Mouse (Mus musculus) stomach, postnatal 0 days (tissue): ENCODE measurements at regions not wholly inside any gene's neighbourhood (a gene's known extent, or its start where the extent isn't known, plus 50 kb on each side); places are given as distances from the start of the nearest gene placed in this dataset.

Source experiments
- ATAC-seq: fragments of 200-750 bp; cut with Nextera tagmentation; 2 replicates; pipeline ENCODE4 v1.8.0; 2017; ENCODE audit not compliant: low FRiP score, low TSS enrichment
- DNase-seq: peaks from one replicate; pipeline ENCODE4 v3.0.0-alpha.2; 2016; ENCODE audit warnings: low spot score
- H3K27ac ChIP-seq: fragments of 300-500 bp; sonication (generic); replicated peaks from 2 replicates; pipeline ENCODE4 v1.5.1; 2014; ENCODE audit warnings: mild to moderate bottlenecking, control low read depth
- H3K27me3 ChIP-seq: fragments of 300-500 bp; sonication (generic); 2 replicates; pipeline ENCODE4 v1.6.1; 2014; ENCODE audit warnings: low read length; ENCODE audit not compliant: control insufficient read depth, insufficient read depth
- H3K36me3 ChIP-seq: fragments of 300-500 bp; sonication (generic); 2 replicates; pipeline ENCODE4 v1.6.1; 2014; ENCODE audit warnings: low read length, mixed read lengths; ENCODE audit not compliant: control insufficient read depth, insufficient read depth
- H3K4me1 ChIP-seq: fragments of 300-500 bp; sonication (generic); replicated peaks from 2 replicates; pipeline ENCODE4 v1.6.1; 2014; ENCODE audit warnings: antibody characterized with exemption; ENCODE audit not compliant: control insufficient read depth, insufficient read depth
- H3K4me2 ChIP-seq: fragments of 300-500 bp; sonication (generic); replicated peaks from 2 replicates; pipeline ENCODE4 v1.6.1; 2014; ENCODE audit warnings: low read depth, mild to moderate bottlenecking, control low read depth, moderate library complexity
- H3K4me3 ChIP-seq: fragments of 300-500 bp; sonication (generic); 2 replicates; pipeline ENCODE4 v1.5.1; 2014; ENCODE audit warnings: low read depth, low read length, control low read depth
- H3K9ac ChIP-seq: fragments of 300-500 bp; sonication (generic); 2 replicates; pipeline ENCODE4 v1.6.1; 2014; ENCODE audit warnings: mild to moderate bottlenecking, low read length, control low read depth, mixed read lengths
- H3K9me3 ChIP-seq: fragments of 300-500 bp; sonication (generic); 2 replicates; pipeline ENCODE4 v1.6.1; 2016; ENCODE audit warnings: low read length; ENCODE audit not compliant: control insufficient read depth
- CTCF ChIP-seq: IDR thresholded peaks from 2 replicates; pipeline ENCODE4 v1.5.1; 2016; ENCODE audit warnings: antibody characterized with exemption, low read depth, mild to moderate bottlenecking, moderate library complexity
- EP300 ChIP-seq: optimal IDR thresholded peaks from 2 replicates; pipeline ENCODE3; 2016; ENCODE audit warnings: antibody characterized with exemption
- WGBS: fragments of 180-500 bp; shearing (Covaris S2); extraction: QIAGEN DNeasy Blood & Tissue Kit; methylation state at CpG from one replicate; pipeline ENCODE4 v1.1.7; 2014; 5-methylcytosine and 5-hydroxymethylcytosine counted together

GRCm38 (mm10) chr17:85562510-85563266, 50.7 kb upstream of the Six3 start:
- no peak overlapping the region for H3K4me3 ChIP-seq
- DNase-seq: no peak
- TF ChIP-seq EP300 (no peak), CTCF (no peak)
- WGBS: 42% methylated on average over 17 of the region's 17 CpGs
- no peak for ATAC-seq
- no peaks in the 10 kb centered on the region for H3K9me3 ChIP-seq
- no peaks in the 10 kb centered on the region for H3K4me1 ChIP-seq
- H3K27me3 ChIP-seq: no peaks in the 10 kb centered on the region
- no peaks in the 10 kb centered on the region for H3K36me3 ChIP-seq
- no peak overlapping the region for H3K4me2 ChIP-seq
- H3K9ac ChIP-seq: no peak overlapping the region
- H3K27ac ChIP-seq: no peak overlapping the region

- Histone ChIP-seq H3K27ac (no peak overlapping the region), H3K4me1 (no peaks in the 10 kb centered on the region), H3K36me3 (no peaks in the 10 kb centered on the region), H3K4me3 (no peak overlapping the region), H3K27me3 (no peaks in the 10 kb centered on the region), H3K4me2 (no peak overlapping the region), H3K9ac (no peak overlapping the region), H3K9me3 (no peaks in the 10 kb centered on the region)
- ATAC-seq: no peak
- WGBS: 72% methylated on average over 8 of the region's 8 CpGs
- DNase-seq: no peak
- no peak for TF ChIP-seq EP300
- TF ChIP-seq CTCF: no peak
These were observed 50.0 kb upstream of the Six3 start for GRCm38 (mm10) chr17:85563391-85563790.
